Mouse (Mus musculus): ENCODE measurements around the gene Gm10340. TPM values are rescaled to one million over a fixed set of nuclear protein-coding genes. Genes with fewer than 3 reads are reported as not detected.

The Gm10340 gene
- not detected for total RNA-seq (2023)

GRCm38 (mm10) chr14:3133697-3134096, at the start of gene Gm10340:
Gm10340 (plus strand) TSS chr14:3133997.

GRCm38 (mm10) chr14:3187955-3188354, 54.2 kb downstream of the Gm10340 start, which contains the start of gene Gm5795:
Gm5795 (plus strand) TSS chr14:3188255.

Other genes starting within 250 kb of the Gm10340 start
- not detected for gene Gm2888, start 104.0 kb upstream of the Gm10340 start, total RNA-seq (2023)
- not detected for gene Gm2897, start 84.7 kb upstream of the Gm10340 start, total RNA-seq (2023)
- gene Gm5795, start 54.3 kb downstream of the Gm10340 start, total RNA-seq (2023) = not detected
- gene D830030K20Rik, start 74.5 kb downstream of the Gm10340 start, total RNA-seq (2023) = not detected
- gene Gm2956, start 198.6 kb downstream of the Gm10340 start, total RNA-seq (2023) = not detected

Data from CD4-positive naive resting alpha-beta T cell, adult 57 days (primary cell).